Comparison of ENCODE assay signal across 10 mouse cellular contexts in genomic region chr17:28418481-28418880, GRCm38 (mm10). TPM values are rescaled to one million over a fixed set of nuclear protein-coding genes. Genes with fewer than 3 reads are reported as not detected.
"Had no signal": no experiment of that assay in that cellular context is flagged by ENCODE, and none has a peak within 500 bp of the region (broad histone marks: within the 10 kb centered on the region; RNA-seq: fewer than 3 reads in every experiment).

No protein-coding gene starts in this region.

RNA-seq across cellular contexts. Expression of gene Tulp1, which starts 53.5 kb away (rescaled TPM):
- total RNA-seq: heart, postnatal 36 days; hindbrain, postnatal 0 days; layer of hippocampus, adult 18-20 months; layer of hippocampus, adult 2 months; layer of hippocampus, postnatal 14 days; layer of hippocampus, postnatal 25 days; layer of hippocampus, postnatal 36 days; left cerebral cortex, adult 18-20 months; left cerebral cortex, adult 2 months; left cerebral cortex, postnatal 10 days had no signal
